19 mouse cellular contexts compared by ENCODE assay signal in the genomic region with DNA sequence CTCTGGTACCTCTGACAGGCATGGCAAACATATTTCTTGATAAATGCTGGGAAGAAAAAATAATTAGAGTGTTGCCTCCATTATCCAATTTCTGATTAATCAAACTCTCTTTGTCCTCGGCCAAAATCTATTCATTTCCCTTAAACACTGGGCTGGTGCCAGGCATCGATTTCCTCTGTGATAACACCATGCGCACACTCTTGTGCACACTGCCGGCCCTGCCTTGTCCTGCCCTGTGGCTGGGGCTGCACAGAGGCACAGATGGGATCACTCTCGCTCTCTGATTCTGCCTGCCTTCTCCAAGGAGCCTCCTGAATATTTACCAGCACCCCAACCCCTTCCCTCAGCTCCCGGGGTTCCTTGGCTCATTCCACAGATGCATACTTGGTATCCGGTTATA. TPM values are rescaled to one million over a fixed set of nuclear protein-coding genes. Genes with fewer than 3 reads are reported as not detected.
"Had no signal": no experiment of that assay in that cellular context is flagged by ENCODE, and none has a peak within 500 bp of the region (broad histone marks: within the 10 kb centered on the region; RNA-seq: fewer than 3 reads in every experiment).

No protein-coding gene starts in this region.

- H3K9ac ChIP-seq: liver, embryonic 14.5 days; lung, embryonic 15.5 days; midbrain, embryonic 13.5 days; midbrain, embryonic 15.5 days; neural tube, embryonic 12.5 days; stomach, embryonic 15.5 days had no signal

- H3K4me3 ChIP-seq: lung, embryonic 15.5 days; midbrain, embryonic 13.5 days; midbrain, embryonic 15.5 days; neural tube, embryonic 12.5 days; stomach, embryonic 15.5 days had no signal

- H3K27ac ChIP-seq: liver, embryonic 14.5 days; lung, embryonic 15.5 days; macrophage; midbrain, embryonic 13.5 days; midbrain, embryonic 15.5 days; neural tube, embryonic 12.5 days; stomach, embryonic 15.5 days; stomach, postnatal 0 days had no signal

- H3K4me1 ChIP-seq: lung, embryonic 15.5 days; stomach, embryonic 15.5 days had no signal

- ATAC-seq: lung, postnatal 0 days had no signal

- H3K36me3 ChIP-seq: lung, embryonic 15.5 days; midbrain, embryonic 15.5 days; neural tube, embryonic 12.5 days; stomach, embryonic 15.5 days had no signal

- H3K9me3 ChIP-seq: lung, embryonic 15.5 days; midbrain, embryonic 13.5 days; midbrain, embryonic 15.5 days; neural tube, embryonic 12.5 days; stomach, embryonic 15.5 days had no signal

- H3K4me2 ChIP-seq: lung, embryonic 15.5 days; midbrain, embryonic 11.5 days; midbrain, embryonic 13.5 days; midbrain, embryonic 15.5 days; neural tube, embryonic 12.5 days; stomach, embryonic 15.5 days had no signal

- H3K27me3 ChIP-seq: lung, embryonic 15.5 days; midbrain, embryonic 13.5 days; midbrain, embryonic 15.5 days; neural tube, embryonic 12.5 days; stomach, embryonic 15.5 days had no signal

- DNase-seq: lung, postnatal 14 days; lung, postnatal 36 days; right cerebral cortex, postnatal 14 days; thymus, adult 2 months; thymus, postnatal 25 days; thymus, postnatal 4 days had no signal

RNA-seq across cellular contexts. Expression of a gene that starts 56.8 kb away (rescaled TPM):
- polyA plus RNA-seq: liver, embryonic 14.5 days; liver, embryonic 16.5 days; macrophage; midbrain, embryonic 11.5 days; neural tube, embryonic 12.5 days; spleen, adult 2 months; stomach, embryonic 15.5 days; stomach, postnatal 0 days; thymus, adult 2 months; urinary bladder, adult 2 months had no signal
